Mouse (Mus musculus) thymus, adult 2 months (tissue): ENCODE measurements around the gene Cyp4x1.

Source experiments
- CTCF ChIP-seq: fragments of 200-500 bp; IDR thresholded peaks from 2 replicates; pipeline ENCODE4 v1.5.1; 2012; ENCODE audit warnings: mild to moderate bottlenecking, control low read depth, low read length, moderate library complexity, borderline replicate concordance; ENCODE audit not compliant: control insufficient read depth, poor library complexity, insufficient read depth; ENCODE audit errors: extremely low read depth
- POLR2A ChIP-seq: fragments of 200-500 bp; IDR thresholded peaks from 2 replicates; pipeline ENCODE4 v1.6.1; 2012; ENCODE audit warnings: mild to moderate bottlenecking, low read length, control low read depth, moderate library complexity; ENCODE audit not compliant: control insufficient read depth, poor library complexity, insufficient read depth; ENCODE audit errors: extremely low read depth

DNA sequence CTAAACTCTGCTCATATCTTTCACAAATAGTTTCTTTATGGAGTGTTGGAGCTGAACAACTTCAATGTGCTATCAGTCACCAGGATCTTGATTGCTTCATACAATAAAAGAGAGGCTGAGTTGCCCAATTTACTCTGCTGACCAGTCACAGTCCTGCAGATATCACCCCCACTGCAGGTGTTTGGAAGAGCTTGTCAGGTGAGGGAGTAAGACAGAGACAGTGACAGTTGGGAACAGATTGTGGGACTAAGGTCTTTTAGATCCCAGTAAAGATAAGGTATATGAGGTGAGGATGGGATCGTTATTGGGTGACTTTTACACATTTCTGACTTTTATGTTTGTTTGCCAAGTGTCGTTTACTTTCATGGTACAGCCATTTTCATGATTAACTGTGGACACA lies 22.9 kb downstream of the Cyp4x1 start:
- no peak for TF ChIP-seq POLR2A
- no peak for TF ChIP-seq CTCF
